Mouse (Mus musculus): ENCODE data around the gene Mpg. TPM values are rescaled to one million over a fixed set of nuclear protein-coding genes. Genes with fewer than 3 reads are reported as not detected.

The Mpg gene
- polyA plus RNA-seq, 1 experiment from 2014 or later = 19.1 TPM

DNA sequence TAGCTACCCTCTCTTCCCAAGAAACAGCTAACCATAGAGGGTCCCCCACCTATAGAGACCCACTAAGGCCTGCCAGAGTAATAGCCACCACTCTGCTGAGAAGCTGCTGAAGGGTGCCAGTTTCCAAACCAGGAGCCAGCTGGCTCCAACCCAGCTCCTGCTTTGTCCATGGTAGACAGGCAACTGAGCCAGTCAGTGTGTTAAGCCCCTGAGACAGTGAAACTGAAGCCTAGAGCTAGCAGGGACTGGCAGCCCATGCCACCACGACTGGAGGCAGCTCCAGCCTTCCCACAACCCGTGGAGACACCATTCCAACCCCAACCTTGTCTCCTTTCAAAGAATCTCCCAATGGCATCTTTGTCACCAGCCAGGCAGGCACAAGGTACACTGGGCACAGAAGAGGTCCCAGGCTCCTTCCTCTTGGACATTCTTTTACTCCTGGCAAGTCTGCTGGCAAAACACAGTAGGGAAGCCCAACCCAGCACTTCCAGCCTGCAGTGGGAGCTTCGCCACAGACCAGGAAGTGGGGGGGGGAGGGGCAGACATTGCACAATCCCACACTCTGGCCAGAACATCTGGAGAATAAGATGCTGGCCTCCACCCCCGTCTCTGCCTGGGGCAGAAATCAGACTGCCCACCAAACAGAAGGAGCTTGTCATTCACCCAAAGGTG is 1.7 kb upstream of the Mpg start:
- 0 out of 2 replicates have a peak overlapping the region, but pooled peaks have one; percentile 3 for H3K4me2 ChIP-seq (ENCODE audit: low read depth, low read length)
- 17% methylated on average over 4 of the region's 4 CpGs for WGBS
- no peaks in the 10 kb centered on the region for H3K9me3 ChIP-seq (replicated peaks; ENCODE audit: control insufficient read depth, low read length)
- H3K4me1 ChIP-seq (ENCODE audit: control insufficient read depth, insufficient read depth, low read length) = peaks cover 44% of the 10 kb centered on the region
- peak overlapping the region; percentile 6 for H3K9ac ChIP-seq (ENCODE audit: low read length)
- no peaks in the 10 kb centered on the region; the same call in 1 of the 2 replicates for H3K36me3 ChIP-seq (ENCODE audit: control insufficient read depth, insufficient read depth)
- ATAC-seq (replicated peaks; ENCODE audit: extremely low read depth, insufficient read depth, low FRiP score) = peak; percentile 37; the same call in 1 of the 2 replicates
- H3K27ac ChIP-seq (ENCODE audit: low read length) = peak overlapping the region; percentile 84
- H3K4me3 ChIP-seq (ENCODE audit: low read length) = no peak overlapping the region
- H3K27me3 ChIP-seq (ENCODE audit: control insufficient read depth, insufficient read depth, low read length) = no peaks in the 10 kb centered on the region

GRCm38 (mm10) chr11:32225222-32226104 is 842 bp upstream of the Mpg start:
- Histone ChIP-seq H3K4me3 (ENCODE audit: low read length) (peak overlapping the region; percentile 75), H3K4me2 (ENCODE audit: low read depth, low read length) (peak overlapping the region; percentile 86; the same call in 1 of the 2 replicates), H3K4me1 (ENCODE audit: control insufficient read depth, insufficient read depth, low read length) (peaks cover 41% of the 10 kb centered on the region), H3K27me3 (ENCODE audit: control insufficient read depth, insufficient read depth, low read length) (no peaks in the 10 kb centered on the region), H3K36me3 (ENCODE audit: control insufficient read depth, insufficient read depth) (no peaks in the 10 kb centered on the region; the same call in 1 of the 2 replicates), H3K9ac (ENCODE audit: low read length) (peak overlapping the region; percentile 6; the same call in 1 of the 2 replicates), H3K9me3 (replicated peaks; ENCODE audit: control insufficient read depth, low read length) (no peaks in the 10 kb centered on the region), H3K27ac (ENCODE audit: low read length) (peak overlapping the region; percentile 84)
- ATAC-seq (replicated peaks; ENCODE audit: extremely low read depth, insufficient read depth, low FRiP score) = no peak
- WGBS = 36% methylated on average over 7 of the region's 7 CpGs

DNA sequence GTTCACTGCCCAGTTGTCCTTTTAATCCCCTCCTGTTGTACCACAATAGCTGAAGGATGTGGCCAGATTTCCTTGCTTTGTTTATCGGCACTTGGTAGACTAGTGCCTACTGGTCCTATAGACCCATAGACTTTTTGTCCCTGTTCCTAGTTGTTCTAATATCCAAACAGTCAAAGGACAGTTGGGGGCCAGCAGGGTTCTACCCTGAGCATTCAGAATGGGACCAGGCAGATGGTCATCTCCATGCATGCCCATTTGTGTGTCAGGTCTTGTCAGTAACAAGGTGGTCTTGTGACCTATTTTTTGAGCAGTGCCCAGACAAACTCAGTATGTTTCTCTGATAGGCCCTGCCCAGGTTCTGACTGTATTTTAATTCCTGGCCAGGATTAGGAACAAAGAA is 736 bp downstream of the Mpg start:
- peaks cover 5% of the 10 kb centered on the region for H3K36me3 ChIP-seq (ENCODE audit: control insufficient read depth, insufficient read depth)
- no peak for ATAC-seq (replicated peaks; ENCODE audit: extremely low read depth, insufficient read depth, low FRiP score)
- 36% methylated on average over 1 of the region's 1 CpGs for WGBS

DNA sequence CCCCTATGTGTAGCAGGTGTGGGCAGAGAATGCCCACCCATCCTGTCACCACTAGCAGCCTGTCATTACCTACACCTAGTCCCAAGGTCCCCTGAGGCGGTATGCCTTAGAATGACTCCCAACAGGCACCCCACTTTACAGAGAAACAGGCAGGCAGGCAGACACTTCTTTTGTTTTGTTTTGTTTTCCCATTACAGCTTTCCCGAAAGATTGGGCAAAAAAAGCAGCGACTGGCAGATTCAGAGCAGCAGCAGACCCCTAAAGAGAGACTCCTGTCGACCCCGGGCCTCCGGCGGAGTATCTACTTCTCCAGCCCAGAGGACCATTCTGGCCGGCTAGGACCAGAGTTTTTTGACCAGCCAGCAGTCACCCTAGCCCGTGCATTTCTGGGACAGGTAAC is 1.2 kb downstream of the Mpg start:
- Histone ChIP-seq H3K27ac (ENCODE audit: low read length) (no peak overlapping the region), H3K4me3 (ENCODE audit: low read length) (no peak overlapping the region), H3K9me3 (replicated peaks; ENCODE audit: control insufficient read depth, low read length) (no peaks in the 10 kb centered on the region), H3K36me3 (ENCODE audit: control insufficient read depth, insufficient read depth) (peaks cover 8% of the 10 kb centered on the region), H3K4me1 (ENCODE audit: control insufficient read depth, insufficient read depth, low read length) (peaks cover 33% of the 10 kb centered on the region), H3K4me2 (ENCODE audit: low read depth, low read length) (no peak overlapping the region), H3K9ac (ENCODE audit: low read length) (peak overlapping the region; percentile 85), H3K27me3 (ENCODE audit: control insufficient read depth, insufficient read depth, low read length) (no peaks in the 10 kb centered on the region)
- 81% methylated on average over 9 of the region's 9 CpGs for WGBS
- no peak for ATAC-seq (replicated peaks; ENCODE audit: extremely low read depth, insufficient read depth, low FRiP score)

More for the DNA sequence above, 736 bp downstream of the Mpg start:
- H3K4me2 ChIP-seq (ENCODE audit: low read depth, low read length) = peak overlapping the region; percentile 86
- H3K27me3 ChIP-seq (ENCODE audit: control insufficient read depth, insufficient read depth, low read length) = no peaks in the 10 kb centered on the region
- no peaks in the 10 kb centered on the region for H3K9me3 ChIP-seq (replicated peaks; ENCODE audit: control insufficient read depth, low read length)
- H3K4me3 ChIP-seq (ENCODE audit: low read length) = peak overlapping the region; percentile 75
- H3K4me1 ChIP-seq (ENCODE audit: control insufficient read depth, insufficient read depth, low read length) = peaks cover 37% of the 10 kb centered on the region
- H3K9ac ChIP-seq (ENCODE audit: low read length) = peak overlapping the region; percentile 85
- peak overlapping the region; percentile 84 for H3K27ac ChIP-seq (ENCODE audit: low read length)

DNA sequence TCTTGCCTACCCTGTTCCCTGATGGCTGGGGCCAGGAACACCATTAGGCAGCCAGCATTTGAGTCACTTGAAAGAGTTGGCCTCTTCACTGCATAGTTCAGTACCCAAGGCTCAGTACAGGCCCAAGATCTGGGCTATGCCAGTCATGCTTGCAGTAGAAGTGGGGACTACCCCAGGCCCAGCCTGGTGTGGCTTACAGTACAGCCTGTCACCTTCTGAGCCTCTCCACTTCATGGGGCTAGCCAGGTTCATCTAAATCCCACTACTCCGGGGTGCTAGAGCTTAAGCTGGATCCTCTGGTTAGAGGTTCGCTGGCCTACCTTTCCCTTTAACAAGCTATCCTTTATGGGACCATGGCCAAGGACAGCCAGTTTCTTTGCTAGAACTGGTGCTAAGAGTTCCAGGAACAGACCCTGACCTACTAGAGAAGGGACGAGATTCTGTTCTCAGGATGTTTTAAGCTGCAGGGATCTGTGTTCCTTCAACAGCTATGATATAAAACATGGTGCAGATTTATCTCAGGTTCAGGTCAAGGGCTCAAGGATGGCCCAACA is 2.1 kb downstream of the Mpg start:
- 85% methylated on average over 3 of the region's 3 CpGs for WGBS
- H3K27me3 ChIP-seq (ENCODE audit: control insufficient read depth, insufficient read depth, low read length) = no peaks in the 10 kb centered on the region
- H3K4me2 ChIP-seq (ENCODE audit: low read depth, low read length) = no peak overlapping the region
- peaks cover 29% of the 10 kb centered on the region for H3K4me1 ChIP-seq (ENCODE audit: control insufficient read depth, insufficient read depth, low read length)
- no peak overlapping the region for H3K9ac ChIP-seq (ENCODE audit: low read length)
- no peak overlapping the region for H3K27ac ChIP-seq (ENCODE audit: low read length)
- no peak overlapping the region for H3K4me3 ChIP-seq (ENCODE audit: low read length)
- ATAC-seq (replicated peaks; ENCODE audit: extremely low read depth, insufficient read depth, low FRiP score) = no peak
- peaks cover 9% of the 10 kb centered on the region for H3K36me3 ChIP-seq (ENCODE audit: control insufficient read depth, insufficient read depth)
- no peaks in the 10 kb centered on the region for H3K9me3 ChIP-seq (replicated peaks; ENCODE audit: control insufficient read depth, low read length)

DNA sequence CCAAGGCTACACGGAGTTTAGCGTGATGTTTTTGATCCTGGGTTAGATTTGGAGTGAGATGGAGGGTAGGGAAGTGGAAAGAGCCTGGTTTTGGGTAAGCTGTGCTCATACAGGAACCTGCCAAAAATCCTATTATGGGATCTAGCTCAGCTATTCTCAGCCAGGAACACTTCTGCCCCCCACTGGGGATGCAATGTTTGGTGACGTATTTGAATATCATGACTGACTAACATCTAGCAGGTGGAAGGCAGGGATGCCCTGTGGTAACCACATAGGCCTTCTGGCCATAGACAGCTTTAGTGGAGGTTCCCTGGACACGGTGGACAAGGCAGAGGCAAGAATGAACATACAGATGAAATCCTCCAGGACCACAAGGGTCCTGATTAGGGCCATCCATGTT is 3.9 kb downstream of the Mpg start:
- no peaks in the 10 kb centered on the region for H3K9me3 ChIP-seq (replicated peaks; ENCODE audit: control insufficient read depth, low read length)
- H3K27ac ChIP-seq (ENCODE audit: low read length) = no peak overlapping the region
- peaks cover 20% of the 10 kb centered on the region for H3K4me1 ChIP-seq (ENCODE audit: control insufficient read depth, insufficient read depth, low read length)
- H3K4me2 ChIP-seq (ENCODE audit: low read depth, low read length) = no peak overlapping the region
- H3K4me3 ChIP-seq (ENCODE audit: low read length) = no peak overlapping the region
- no peak for ATAC-seq (replicated peaks; ENCODE audit: extremely low read depth, insufficient read depth, low FRiP score)
- H3K36me3 ChIP-seq (ENCODE audit: control insufficient read depth, insufficient read depth) = peaks cover 13% of the 10 kb centered on the region
- WGBS = 81% methylated on average over 4 of the region's 4 CpGs
- H3K27me3 ChIP-seq (ENCODE audit: control insufficient read depth, insufficient read depth, low read length) = no peaks in the 10 kb centered on the region
- H3K9ac ChIP-seq (ENCODE audit: low read length) = no peak overlapping the region

DNA sequence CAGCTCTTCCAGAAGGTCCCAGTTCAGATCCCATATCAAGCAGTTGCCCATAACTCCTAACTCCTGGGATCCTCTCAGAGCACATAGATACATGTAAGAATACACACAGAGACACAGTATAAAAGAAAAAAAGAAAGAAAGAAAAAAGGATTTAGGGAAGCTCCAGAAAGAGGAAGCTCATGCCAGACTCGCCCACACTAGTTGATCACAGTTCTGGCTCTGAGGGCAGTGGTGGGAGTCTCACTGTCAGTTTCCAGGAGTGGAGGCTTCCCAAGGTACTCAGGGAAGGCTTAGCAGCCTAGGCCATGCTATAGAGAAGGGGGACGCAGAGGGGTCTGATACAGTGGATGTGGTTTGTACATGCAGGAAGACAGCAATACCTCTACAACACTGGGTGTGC is 4.8 kb downstream of the Mpg start:
- 83% methylated on average over 2 of the region's 2 CpGs for WGBS
- peaks cover 13% of the 10 kb centered on the region for H3K36me3 ChIP-seq (ENCODE audit: control insufficient read depth, insufficient read depth)

GRCm38 (mm10) chr11:32232848-32233247 is 6.5 kb downstream of the Mpg start:
- no peak overlapping the region for H3K27ac ChIP-seq (ENCODE audit: low read length)
- H3K4me1 ChIP-seq (ENCODE audit: control insufficient read depth, insufficient read depth, low read length) = peaks cover 13% of the 10 kb centered on the region
- no peak overlapping the region for H3K9ac ChIP-seq (ENCODE audit: low read length)
- H3K36me3 ChIP-seq (ENCODE audit: control insufficient read depth, insufficient read depth) = peaks cover 13% of the 10 kb centered on the region
- H3K4me2 ChIP-seq (ENCODE audit: low read depth, low read length) = no peak overlapping the region
- no peak overlapping the region for H3K4me3 ChIP-seq (ENCODE audit: low read length)
- H3K27me3 ChIP-seq (ENCODE audit: control insufficient read depth, insufficient read depth, low read length) = no peaks in the 10 kb centered on the region
- no peak for ATAC-seq (replicated peaks; ENCODE audit: extremely low read depth, insufficient read depth, low FRiP score)
- H3K9me3 ChIP-seq (replicated peaks; ENCODE audit: control insufficient read depth, low read length) = no peaks in the 10 kb centered on the region
- WGBS = 74% methylated on average over 10 of the region's 10 CpGs

More for the DNA sequence above, 4.8 kb downstream of the Mpg start:
- Histone ChIP-seq H3K4me1 (ENCODE audit: control insufficient read depth, insufficient read depth, low read length) (peaks cover 19% of the 10 kb centered on the region), H3K27me3 (ENCODE audit: control insufficient read depth, insufficient read depth, low read length) (no peaks in the 10 kb centered on the region), H3K4me3 (ENCODE audit: low read length) (no peak overlapping the region), H3K9ac (ENCODE audit: low read length) (no peak overlapping the region), H3K9me3 (replicated peaks; ENCODE audit: control insufficient read depth, low read length) (no peaks in the 10 kb centered on the region), H3K27ac (ENCODE audit: low read length) (no peak overlapping the region), H3K4me2 (ENCODE audit: low read depth, low read length) (no peak overlapping the region)
- no peak for ATAC-seq (replicated peaks; ENCODE audit: extremely low read depth, insufficient read depth, low FRiP score)

All from heart, embryonic 16.5 days (tissue).